12 mouse cellular contexts compared by ENCODE assay signal in genomic region chr11:21134875-21135451, GRCm38 (mm10).
"Had no signal": no experiment of that assay in that cellular context is flagged by ENCODE, and none has a peak within 500 bp of the region (broad histone marks: within the 10 kb centered on the region; RNA-seq: fewer than 3 reads in every experiment).

No protein-coding gene starts in this region.

- H3K27me3 ChIP-seq: kidney, embryonic 15.5 days; midbrain, embryonic 15.5 days; neural tube, embryonic 13.5 days had no signal

- H3K9ac ChIP-seq: kidney, embryonic 15.5 days; midbrain, embryonic 15.5 days; neural tube, embryonic 13.5 days had no signal

- H3K4me3 ChIP-seq: kidney, embryonic 15.5 days; left cerebral cortex, adult 2 months; limb, embryonic 10.5 days; midbrain, embryonic 15.5 days; neural tube, embryonic 13.5 days had no signal

- H3K9me3 ChIP-seq: kidney, embryonic 15.5 days; limb, embryonic 10.5 days; midbrain, embryonic 15.5 days; neural tube, embryonic 13.5 days had no signal

- DNase-seq: kidney, adult 2 months; kidney, postnatal 14 days; lung, adult 18-20 months; right cerebral cortex, postnatal 25 days; thymus, adult 18-20 months; thymus, postnatal 14 days had no signal

- ATAC-seq: midbrain, embryonic 15.5 days had no signal

- H3K4me1 ChIP-seq: kidney, embryonic 15.5 days; limb, embryonic 10.5 days; midbrain, embryonic 15.5 days had no signal

- H3K27ac ChIP-seq: kidney, embryonic 15.5 days; left cerebral cortex, adult 2 months; limb, embryonic 10.5 days; midbrain, embryonic 15.5 days; neural tube, embryonic 13.5 days had no signal

- H3K4me2 ChIP-seq: kidney, embryonic 15.5 days; midbrain, embryonic 11.5 days; midbrain, embryonic 15.5 days; neural tube, embryonic 13.5 days had no signal
